Mouse (Mus musculus) urinary bladder, adult 18-20 months (tissue): ENCODE data around the gene Zfp455.
"Not testable (repeated sequence)": the region's sequence is repeated elsewhere in the genome, so short reads cannot be mapped to it uniquely, and the experiment has no call there.

Source experiments
- DNase-seq, 2 experiments: peaks; one replicate each; pipeline ENCODE4 v3.0.0; 2022; ENCODE audit warnings: low spot score in 2 of 2, mixed read lengths in 2 of 2

Zfp455 gene

GRCm38 (mm10) chr13:67194340-67194894 lies at the start of gene Zfp455:
Gene Zfp455, plus strand, starts transcription at chr13:67194506.
- peak; percentile 20 to 65 for DNase-seq

DNA sequence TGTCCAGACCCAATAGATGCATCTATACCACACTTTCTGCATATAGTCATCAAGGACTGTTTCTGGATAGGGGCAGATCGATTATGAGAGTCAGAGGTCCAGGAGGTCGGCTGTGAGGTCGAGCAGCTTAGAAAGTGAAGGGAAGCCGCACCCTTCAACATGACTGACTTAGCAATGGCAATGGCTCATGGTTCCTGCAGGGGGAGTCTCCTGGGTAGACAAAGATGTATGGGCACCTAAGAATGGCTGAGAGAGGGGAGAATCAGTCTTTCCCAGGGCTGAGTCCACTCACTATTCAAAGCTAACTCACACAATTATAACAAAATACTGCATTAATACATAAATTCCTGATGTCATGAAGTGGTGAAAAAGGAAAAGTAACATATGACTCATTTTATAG lies 28.2 kb upstream of the Zfp455 start:
- DNase-seq = not testable (repeated sequence)

DNA sequence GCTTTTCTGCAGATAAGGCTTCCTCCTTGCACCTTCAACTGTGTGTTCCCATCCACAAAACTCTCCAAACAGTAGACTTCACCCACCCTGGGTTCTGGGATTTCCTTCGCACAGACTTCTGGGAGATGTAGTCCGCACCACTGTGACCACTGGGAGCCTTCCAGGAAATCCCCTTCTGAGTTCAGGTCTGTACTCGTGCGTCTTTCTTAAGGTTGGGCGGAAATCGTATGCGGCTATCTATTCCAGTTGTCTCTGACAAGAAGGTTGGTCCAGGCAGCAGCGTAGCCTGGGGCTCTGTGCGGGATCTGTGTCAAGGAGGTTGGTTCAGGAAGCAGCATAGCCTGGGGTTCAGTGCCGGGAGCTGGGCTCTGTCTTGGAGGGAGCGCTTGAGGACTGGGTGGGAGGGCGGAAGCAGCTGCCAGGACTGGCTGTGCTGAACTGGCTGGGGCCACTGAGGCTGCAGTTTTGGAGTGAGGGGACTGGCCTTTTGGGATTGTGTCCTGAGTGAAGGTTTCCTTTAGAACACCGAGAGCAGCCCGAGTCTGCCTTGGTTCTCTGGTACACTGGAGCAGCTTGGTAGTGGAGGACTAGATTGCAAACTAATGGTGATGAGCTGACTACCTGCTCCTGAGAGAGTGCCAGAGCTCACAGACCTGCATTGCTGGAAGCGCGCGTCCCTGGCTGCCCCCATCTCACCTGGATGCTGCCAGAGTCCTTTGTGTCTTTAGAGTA lies 21.1 kb upstream of the Zfp455 start, which contains the start of gene Rsl1:
Gene Rsl1 (plus strand): TSS at position 192 of the 732 bp plus-strand sequence.
- peak; percentile 73 to 77 for DNase-seq

DNA sequence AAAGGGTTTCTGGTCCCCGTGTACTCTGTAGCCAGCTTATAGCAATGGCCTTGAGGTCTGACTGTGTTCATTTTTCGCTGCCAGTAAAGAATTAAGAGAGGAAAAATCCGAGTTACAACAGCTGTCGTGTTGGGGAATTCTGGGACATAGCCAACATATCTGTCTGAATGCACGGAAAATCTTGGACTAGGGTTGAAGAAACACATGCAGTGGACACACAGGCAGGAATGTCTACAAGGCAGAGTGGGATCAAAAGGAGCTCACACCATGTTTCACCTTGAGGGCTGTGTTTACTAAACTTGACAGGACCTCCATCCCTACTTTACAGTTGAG lies 20.6 kb upstream of the Zfp455 start:
- no peak for DNase-seq

- DNase-seq = no peak
Observed at GRCm38 (mm10) chr13:67201656-67202055, 7.3 kb downstream of the Zfp455 start.

DNA sequence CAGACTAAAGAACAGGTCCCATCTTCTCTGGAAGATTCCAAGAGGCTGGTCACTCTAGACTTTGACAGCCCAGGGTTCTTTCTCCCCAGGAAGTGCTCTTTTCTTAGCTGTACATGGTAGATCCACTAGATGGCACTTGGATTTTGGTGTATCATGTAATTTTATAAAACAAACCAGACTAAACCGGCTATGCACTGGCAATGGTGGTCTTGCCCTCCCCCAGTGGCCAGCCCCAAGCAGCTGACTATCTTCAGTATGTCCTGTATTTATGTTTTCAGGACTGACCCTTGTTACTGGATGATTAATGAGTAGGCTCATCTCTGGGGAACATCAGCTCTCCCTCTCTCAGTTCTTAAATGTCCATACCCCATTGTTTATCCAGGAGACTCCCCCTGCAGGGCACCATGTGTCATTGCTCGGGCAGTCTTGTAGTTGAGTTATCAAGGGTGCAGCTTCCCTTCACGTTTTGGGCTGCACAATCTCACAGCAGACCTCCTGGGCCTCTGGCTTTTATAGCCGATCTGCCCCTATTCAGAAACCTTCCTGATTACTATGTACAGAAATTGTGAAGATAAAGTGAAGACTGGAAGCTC lies 19.8 kb downstream of the Zfp455 start:
- DNase-seq = no peak
